Mouse (Mus musculus): ENCODE measurements around the gene Hoxc12.

DNA sequence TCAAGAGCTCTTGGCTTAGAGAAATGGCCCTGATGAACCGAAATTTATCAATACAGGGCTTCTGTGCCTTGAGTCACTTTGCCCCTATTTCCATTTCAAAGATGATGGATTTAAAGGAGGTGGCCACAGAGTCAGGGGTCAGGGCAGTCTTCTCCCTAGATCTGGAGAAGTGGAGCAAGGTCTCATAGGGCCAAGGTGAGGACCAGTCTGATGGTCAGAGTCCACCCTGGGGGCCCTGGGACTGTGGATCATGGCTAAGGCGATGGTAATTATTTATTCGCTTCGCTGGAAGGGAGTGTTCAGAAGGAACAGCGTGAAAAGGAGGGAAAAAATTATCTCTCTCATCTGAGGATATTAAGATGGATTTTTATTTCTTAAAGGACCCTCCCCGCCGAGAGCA lies 38.5 kb downstream of the Hoxc12 start:
- no peak for TF ChIP-seq CTCF (IDR thresholded peaks at IDR 0.05; ENCODE audit: extremely low read depth, insufficient read depth, insufficient read length, insufficient replicate concordance)
- no peak for TF ChIP-seq POLR2A (IDR thresholded peaks at IDR 0.05; ENCODE audit: low read depth, low read length)
